Mouse (Mus musculus) neural tube, embryonic 12.5 days (tissue): ENCODE data around the gene Fndc4. TPM values are rescaled to one million over a fixed set of nuclear protein-coding genes. Genes with fewer than 3 reads are reported as not detected.
A peak's percentile ranks its signal among the peaks of the same experiment; 100 is the strongest.

Experiments used
- ATAC-seq: fragments of 200-750 bp; cut with Nextera tagmentation; 2 replicates; pipeline ENCODE4 v1.8.0; 2017; ENCODE audit warnings: low read depth, mild to moderate bottlenecking, moderate TSS enrichment, moderate library complexity; ENCODE audit not compliant: low FRiP score
- H3K27ac ChIP-seq: fragments of 300-500 bp; sonication (generic); 2 replicates; pipeline ENCODE4 v1.5.1; 2016
- H3K27me3 ChIP-seq: fragments of 300-500 bp; sonication (generic); replicated peaks from 2 replicates; pipeline ENCODE4 v1.6.1; 2016; ENCODE audit warnings: mild to moderate bottlenecking
- H3K36me3 ChIP-seq: fragments of 300-500 bp; sonication (generic); 2 replicates; pipeline ENCODE4 v1.6.1; 2016; ENCODE audit warnings: mild to moderate bottlenecking
- H3K4me1 ChIP-seq: fragments of 300-500 bp; sonication (generic); 2 replicates; pipeline ENCODE4 v1.6.1; 2016
- H3K4me2 ChIP-seq: fragments of 300-500 bp; sonication (generic); replicated peaks from 2 replicates; pipeline ENCODE4 v1.6.1; 2016; ENCODE audit warnings: mild to moderate bottlenecking
- H3K4me3 ChIP-seq: fragments of 300-500 bp; sonication (generic); 2 replicates; pipeline ENCODE4 v1.5.1; 2016
- H3K9ac ChIP-seq: fragments of 300-500 bp; sonication (generic); 2 replicates; pipeline ENCODE4 v1.6.1; 2016; ENCODE audit warnings: mild to moderate bottlenecking
- H3K9me3 ChIP-seq: fragments of 300-500 bp; sonication (generic); 2 replicates; pipeline ENCODE4 v1.6.1; 2016; ENCODE audit warnings: mild to moderate bottlenecking
- WGBS: fragments of 180-500 bp; shearing (Covaris S2); methylation state at CpG from one replicate; pipeline ENCODE4 v1.1.7; 2016; 5-methylcytosine and 5-hydroxymethylcytosine counted together
- polyA plus RNA-seq: library from polyadenylated mRNA; unstranded; fragments of >200 nt; fragmentation: Nextera tagmentation; extraction: Ambion mirVana; gene quantifications from 2 replicates; pipeline ENCODE4 v1.2.1, GENCODE M21; 2016

Gene Fndc4
- polyA plus RNA-seq, 1 experiment from 2014 or later: 80.7 TPM

DNA sequence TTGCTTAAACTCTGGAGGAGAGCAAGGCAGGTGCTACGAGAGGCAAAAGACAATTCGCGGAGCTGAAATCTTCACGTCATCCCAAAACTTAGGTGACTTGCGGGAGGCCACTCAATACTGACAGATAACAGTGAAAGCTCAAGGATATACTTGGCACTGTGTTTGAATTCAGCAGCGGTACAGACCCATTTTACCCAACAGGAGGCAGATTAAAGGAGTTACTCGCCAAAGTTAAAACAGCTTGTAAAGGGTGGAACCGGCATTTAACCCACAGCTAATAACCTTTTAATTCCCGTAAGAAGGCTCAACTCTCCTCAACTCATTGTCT, 4.6 kb downstream of the Fndc4 start:
- Histone ChIP-seq H3K4me3 (peak overlapping the region; percentile 46), H3K9ac (peak overlapping the region; percentile 48; the same call in 1 of the 2 replicates), H3K4me2 (peak overlapping the region; percentile 82), H3K27ac (peak overlapping the region; percentile 70; the same call in 1 of the 2 replicates), H3K36me3 (peaks cover 21% of the 10 kb centered on the region), H3K4me1 (peaks cover 40% of the 10 kb centered on the region), H3K9me3 (no peaks in the 10 kb centered on the region), H3K27me3 (no peaks in the 10 kb centered on the region)
- ATAC-seq: no peak
- 4% methylated on average over 9 of the region's 9 CpGs for WGBS

DNA sequence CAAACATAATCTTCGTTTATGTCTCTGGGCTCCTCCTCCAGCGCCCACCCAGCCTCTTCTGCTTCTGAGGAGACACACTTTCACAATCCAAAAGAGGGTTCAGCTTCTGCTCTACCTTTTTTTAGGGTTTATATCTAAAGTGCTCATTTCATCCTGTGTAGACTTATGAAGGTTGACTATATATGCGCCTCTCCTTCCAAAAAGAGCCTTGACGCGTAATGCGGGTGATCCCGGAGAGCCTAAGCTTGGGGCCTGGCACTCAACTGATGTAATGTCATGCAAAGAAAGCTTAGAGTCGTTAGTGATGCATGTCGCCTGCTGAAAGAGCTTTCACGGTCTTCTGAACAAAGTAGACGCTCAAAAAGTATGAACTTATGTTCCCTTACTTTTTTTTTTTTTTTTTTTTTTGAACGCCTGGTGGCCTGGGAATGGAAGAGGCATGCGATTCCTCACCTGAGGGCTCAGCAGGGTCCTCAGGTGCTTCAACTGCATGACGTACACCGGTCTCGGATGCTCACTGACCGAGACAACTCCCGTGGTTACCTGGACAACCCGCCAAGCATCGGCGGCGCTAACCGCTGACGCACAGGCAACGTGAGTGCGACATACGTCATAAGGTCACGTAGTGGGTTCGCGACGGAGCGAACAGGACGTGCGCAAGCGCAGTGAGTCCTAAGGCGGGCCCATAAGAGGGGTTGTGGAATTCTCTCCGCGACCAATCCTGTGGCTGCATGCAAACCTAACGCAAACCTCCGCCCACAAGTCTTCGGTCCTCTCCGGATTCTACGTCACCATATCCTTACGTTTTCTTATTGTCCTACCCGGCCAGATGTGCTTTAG, 5.1 kb downstream of the Fndc4 start, which contains the start of gene Ift172:
Gene Ift172, minus strand, starts transcription at position 596 of the 840 bp plus-strand sequence.
- peaks cover 40% of the 10 kb centered on the region for H3K4me1 ChIP-seq
- 3% methylated on average over 45 of the region's 45 CpGs for WGBS
- peak within 1 kb of the TSS; percentile 46 for H3K4me3 ChIP-seq
- ATAC-seq: peak; percentile 87
- H3K4me2 ChIP-seq: peak within 1 kb of the TSS; percentile 82
- peak within 1 kb of the TSS; percentile 48 for H3K9ac ChIP-seq
- H3K36me3 ChIP-seq: peaks cover 27% of the 10 kb centered on the region
- no peaks in the 10 kb centered on the region for H3K9me3 ChIP-seq
- H3K27ac ChIP-seq: peak within 1 kb of the TSS; percentile 70; the same call in 1 of the 2 replicates
- H3K27me3 ChIP-seq: no peaks in the 10 kb centered on the region

DNA sequence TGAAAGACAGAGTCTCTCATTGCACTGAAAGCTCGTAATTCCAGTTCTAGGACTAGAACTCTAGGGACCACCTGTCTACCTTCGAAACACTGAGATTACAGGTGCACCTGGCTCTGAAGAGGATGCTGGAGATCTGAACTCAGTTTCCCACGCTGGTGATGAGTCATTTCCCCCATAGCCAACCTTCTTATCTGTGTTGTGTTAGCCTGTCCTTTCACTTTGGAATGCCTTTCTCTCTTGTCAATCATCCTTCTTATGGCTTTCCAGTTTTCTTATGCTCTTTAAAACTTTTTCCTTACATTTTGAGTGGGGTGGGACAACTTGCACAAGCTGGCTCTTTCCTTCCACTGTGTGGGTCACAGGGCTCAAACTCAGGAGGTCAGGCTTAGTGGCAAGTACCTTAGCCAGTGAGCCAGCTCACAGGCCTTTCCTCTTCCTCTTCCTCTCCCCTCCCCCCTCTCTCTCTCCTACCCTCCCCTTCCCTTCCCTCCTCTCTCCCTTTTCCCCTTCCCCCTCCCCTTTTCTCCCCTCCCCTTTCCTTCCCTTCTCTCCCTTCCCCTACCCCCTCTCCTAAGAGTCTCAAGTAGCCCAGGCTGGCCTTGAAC, 6.2 kb downstream of the Fndc4 start:
- no peaks in the 10 kb centered on the region for H3K9me3 ChIP-seq
- peaks cover 36% of the 10 kb centered on the region for H3K36me3 ChIP-seq
- H3K27ac ChIP-seq: no peak overlapping the region
- no peak overlapping the region for H3K4me3 ChIP-seq
- WGBS: 84% methylated on average over 3 of the region's 3 CpGs
- H3K4me2 ChIP-seq: peak overlapping the region; percentile 82
- no peak for ATAC-seq
- no peak overlapping the region for H3K9ac ChIP-seq
- peaks cover 31% of the 10 kb centered on the region for H3K4me1 ChIP-seq
- no peaks in the 10 kb centered on the region for H3K27me3 ChIP-seq

DNA sequence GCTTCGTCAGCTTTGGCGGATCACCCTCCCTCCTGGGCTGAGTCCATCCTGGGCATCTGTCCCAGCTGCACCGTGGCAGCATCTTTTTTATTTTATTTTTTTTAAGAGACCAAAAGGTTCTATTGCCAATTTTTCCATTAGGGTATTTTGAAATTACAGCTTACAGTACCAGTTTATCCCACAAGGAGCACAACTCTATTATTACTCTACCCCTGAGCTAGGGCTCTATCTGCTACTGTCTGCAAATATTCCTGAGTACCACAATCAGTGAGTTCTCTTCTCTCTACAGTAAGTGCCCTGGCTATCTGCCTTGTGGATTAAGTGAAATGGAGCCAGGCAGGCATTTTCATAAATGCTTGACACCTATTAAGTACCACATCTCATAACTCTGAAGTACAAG, 7.2 kb downstream of the Fndc4 start:
- H3K4me1 ChIP-seq: peaks cover 20% of the 10 kb centered on the region
- no peaks in the 10 kb centered on the region for H3K27me3 ChIP-seq
- 92% methylated on average over 3 of the region's 3 CpGs for WGBS
- no peak overlapping the region for H3K27ac ChIP-seq
- H3K4me2 ChIP-seq: no peak overlapping the region
- peaks cover 39% of the 10 kb centered on the region for H3K36me3 ChIP-seq
- H3K9me3 ChIP-seq: no peaks in the 10 kb centered on the region
- no peak for ATAC-seq
- H3K9ac ChIP-seq: no peak overlapping the region
- H3K4me3 ChIP-seq: no peak overlapping the region

DNA sequence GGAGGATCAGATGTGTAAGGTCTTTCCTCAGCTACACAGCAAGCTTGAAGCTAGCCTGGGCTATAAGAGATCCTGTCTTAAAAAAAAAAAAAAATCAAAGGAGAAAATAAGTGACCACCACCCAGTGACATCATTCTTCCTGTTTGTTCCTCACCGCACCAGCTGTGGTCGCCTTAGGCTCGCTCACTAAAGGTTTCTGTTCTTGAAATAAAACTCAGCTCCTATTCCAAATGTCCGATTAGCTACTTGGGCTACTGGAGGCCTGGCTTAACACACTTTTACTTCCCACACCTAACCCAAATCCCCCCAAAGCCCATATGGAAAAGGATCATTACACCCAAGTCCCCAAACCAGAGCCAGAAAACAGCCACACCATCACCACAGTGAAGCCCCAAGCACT, 7.7 kb downstream of the Fndc4 start:
- no peak overlapping the region for H3K4me2 ChIP-seq
- H3K36me3 ChIP-seq: peaks cover 39% of the 10 kb centered on the region
- no peak for ATAC-seq
- no peak overlapping the region for H3K4me3 ChIP-seq
- 87% methylated on average over 4 of the region's 4 CpGs for WGBS
- no peaks in the 10 kb centered on the region for H3K9me3 ChIP-seq
- no peaks in the 10 kb centered on the region for H3K27me3 ChIP-seq
- peaks cover 18% of the 10 kb centered on the region for H3K4me1 ChIP-seq
- H3K9ac ChIP-seq: no peak overlapping the region
- H3K27ac ChIP-seq: no peak overlapping the region

DNA sequence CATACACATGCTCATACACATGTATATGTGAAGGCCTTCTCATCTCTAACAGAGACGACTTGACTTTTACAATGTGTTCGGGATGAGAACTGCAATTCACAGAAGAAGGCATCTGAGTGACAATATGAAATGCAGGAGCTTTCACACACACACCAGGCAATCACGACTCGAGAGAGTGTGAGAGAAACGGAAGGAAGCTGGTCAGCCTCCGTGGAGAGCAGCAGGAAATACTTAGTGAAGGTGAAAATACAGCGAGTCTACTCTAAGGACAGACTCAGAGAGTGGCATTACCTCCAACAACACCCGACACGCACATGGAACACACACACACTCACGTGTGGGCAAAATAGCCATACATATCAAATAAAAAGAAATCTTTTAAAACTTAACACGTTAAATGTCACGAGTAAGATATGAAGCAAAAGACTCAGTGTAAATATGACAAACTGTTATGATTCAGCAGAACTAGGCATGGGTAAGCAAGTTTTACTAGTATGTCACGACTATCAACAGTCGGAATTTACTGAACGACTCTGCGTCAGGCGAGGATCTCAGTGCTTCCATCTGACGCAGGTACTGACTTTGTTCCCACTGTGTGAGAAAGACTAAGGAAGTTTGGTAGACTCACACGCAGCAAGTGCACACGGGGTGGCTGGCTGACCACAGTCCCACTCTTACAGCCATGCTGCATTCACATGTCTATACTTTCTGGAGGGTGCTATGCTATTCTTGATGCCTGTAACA, 16.5 kb downstream of the Fndc4 start:
- ATAC-seq: no peak
- Histone ChIP-seq H3K4me3 (no peak overlapping the region), H3K27me3 (no peaks in the 10 kb centered on the region), H3K4me2 (no peak overlapping the region), H3K27ac (no peak overlapping the region), H3K9me3 (no peaks in the 10 kb centered on the region), H3K9ac (no peak overlapping the region), H3K4me1 (no peaks in the 10 kb centered on the region), H3K36me3 (peaks cover 81% of the 10 kb centered on the region)
- WGBS: 87% methylated on average over 20 of the region's 20 CpGs

DNA sequence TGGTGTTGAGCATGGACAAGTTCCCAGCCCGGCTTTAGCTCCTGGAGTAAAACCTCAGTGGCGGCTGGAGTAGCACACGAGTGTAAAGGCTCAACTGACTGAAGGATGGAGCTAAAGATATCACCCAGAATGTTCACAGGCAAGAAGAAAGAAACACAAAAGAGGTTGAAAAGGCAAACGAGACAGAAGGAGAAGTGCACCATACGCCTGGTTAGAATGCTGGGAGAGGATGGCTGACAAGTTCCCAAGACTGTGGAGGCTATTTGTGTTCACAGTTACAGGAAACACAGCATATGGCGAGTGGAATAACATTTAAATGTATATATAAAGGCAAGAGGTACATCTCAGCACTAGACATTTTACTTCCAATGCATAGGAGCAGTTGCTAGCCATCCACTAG, 22.9 kb downstream of the Fndc4 start:
- whole genome bisulfite sequencing: 90% methylated on average over 6 of the region's 6 CpGs
- no peak for ATAC-seq
- H3K9me3 ChIP-seq: no peaks in the 10 kb centered on the region
- H3K4me1 ChIP-seq: no peaks in the 10 kb centered on the region
- no peak overlapping the region for H3K4me3 ChIP-seq
- H3K9ac ChIP-seq: no peak overlapping the region
- H3K27me3 ChIP-seq: no peaks in the 10 kb centered on the region
- H3K36me3 ChIP-seq: peaks cover 67% of the 10 kb centered on the region
- no peak overlapping the region for H3K4me2 ChIP-seq
- H3K27ac ChIP-seq: no peak overlapping the region

DNA sequence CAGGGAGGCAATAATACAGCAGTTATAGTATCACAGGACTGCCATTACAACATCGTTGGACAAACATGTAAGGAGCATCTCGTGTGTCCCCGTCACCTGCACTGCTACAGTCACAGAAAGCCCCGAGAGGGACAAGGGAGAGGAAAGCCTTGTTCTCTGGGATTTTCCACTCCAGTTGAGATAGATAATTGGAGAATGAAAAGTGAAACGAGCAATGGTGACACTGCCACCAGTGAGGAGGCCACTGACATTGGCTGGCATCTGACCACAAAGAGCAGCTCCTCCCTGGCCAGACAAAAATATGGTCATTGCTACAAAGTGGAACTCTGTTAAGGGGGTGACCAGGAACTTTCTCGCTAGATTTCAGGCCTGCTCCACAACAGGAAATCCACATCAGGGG, 28.2 kb downstream of the Fndc4 start:
- Histone ChIP-seq H3K4me1 (no peaks in the 10 kb centered on the region), H3K4me2 (no peak overlapping the region), H3K27me3 (no peaks in the 10 kb centered on the region), H3K36me3 (peaks cover 84% of the 10 kb centered on the region), H3K9me3 (no peaks in the 10 kb centered on the region), H3K9ac (no peak overlapping the region), H3K27ac (no peak overlapping the region), H3K4me3 (no peak overlapping the region)
- WGBS: 64% methylated on average over 6 of the region's 6 CpGs
- no peak for ATAC-seq

DNA sequence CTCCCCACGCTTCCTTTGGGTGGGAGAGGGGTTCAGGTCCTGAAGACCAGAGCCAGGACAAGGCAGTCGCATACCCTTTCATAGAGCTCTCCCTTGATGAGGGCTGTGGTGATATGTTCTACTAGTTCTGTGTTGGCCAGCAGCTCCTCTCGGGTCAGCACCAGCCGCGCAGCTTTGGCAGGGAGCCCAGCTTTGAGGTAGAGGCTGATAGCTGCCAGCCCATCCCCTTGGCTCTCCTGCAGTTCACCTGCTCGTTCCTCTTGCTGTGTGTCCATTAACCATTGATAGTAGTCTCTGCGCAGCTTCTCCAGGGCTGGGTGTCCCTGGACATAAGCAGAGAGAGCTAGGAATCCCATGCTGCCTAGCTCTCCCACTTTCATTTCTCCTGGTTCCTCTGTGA, 29.8 kb downstream of the Fndc4 start:
- no peak overlapping the region for H3K4me2 ChIP-seq
- H3K27me3 ChIP-seq: no peaks in the 10 kb centered on the region
- 94% methylated on average over 7 of the region's 7 CpGs for WGBS
- H3K27ac ChIP-seq: no peak overlapping the region
- H3K9ac ChIP-seq: no peak overlapping the region
- no peak overlapping the region for H3K4me3 ChIP-seq
- H3K4me1 ChIP-seq: no peaks in the 10 kb centered on the region
- no peaks in the 10 kb centered on the region for H3K9me3 ChIP-seq
- peaks cover 88% of the 10 kb centered on the region for H3K36me3 ChIP-seq
- ATAC-seq: no peak

DNA sequence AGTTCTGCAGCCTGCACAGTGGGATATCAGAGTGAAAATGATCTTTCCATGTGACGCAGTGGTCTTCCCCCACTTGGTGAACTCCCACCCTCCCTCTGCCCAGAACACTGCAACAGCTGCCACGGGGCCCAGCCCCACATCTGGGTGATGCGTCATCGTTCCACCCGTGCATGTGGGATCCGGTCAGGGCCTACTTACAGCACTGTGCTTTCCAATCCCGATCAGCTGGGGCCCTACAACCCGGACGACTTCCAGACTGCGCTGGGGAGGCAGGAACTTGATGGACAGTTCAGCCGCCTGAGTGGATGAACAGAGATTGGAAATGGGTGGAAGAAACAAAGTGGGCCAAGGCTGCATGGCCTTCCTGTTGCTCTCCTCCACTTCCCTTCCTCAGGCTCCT, 38.3 kb downstream of the Fndc4 start:
- Histone ChIP-seq H3K9me3 (no peaks in the 10 kb centered on the region), H3K27ac (no peak overlapping the region), H3K4me1 (no peaks in the 10 kb centered on the region), H3K4me3 (no peak overlapping the region), H3K4me2 (no peak overlapping the region), H3K36me3 (peaks cover 82% of the 10 kb centered on the region), H3K9ac (no peak overlapping the region), H3K27me3 (no peaks in the 10 kb centered on the region)
- no peak for ATAC-seq
- 90% methylated on average over 11 of the region's 11 CpGs for WGBS

DNA sequence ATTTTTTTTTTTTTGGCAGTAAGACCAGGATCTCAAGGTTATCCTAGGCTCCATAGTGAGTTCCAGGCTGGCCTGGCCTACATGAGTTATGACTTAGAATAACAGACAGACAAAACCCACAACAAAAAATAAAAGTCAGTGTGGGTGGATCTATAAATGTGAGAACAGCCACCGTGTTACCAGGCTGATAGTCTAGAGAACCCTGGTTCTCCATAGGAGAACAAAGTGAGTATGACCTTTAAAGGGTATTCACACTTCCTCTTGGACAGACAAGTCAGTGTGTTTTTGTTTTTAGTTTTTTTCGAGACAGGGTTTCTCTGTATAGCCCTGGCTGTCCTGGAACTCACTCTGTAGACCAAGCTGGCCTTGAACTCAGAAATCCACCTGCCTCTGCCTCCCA, 39.9 kb downstream of the Fndc4 start:
- H3K36me3 ChIP-seq: peaks cover 82% of the 10 kb centered on the region

DNA sequence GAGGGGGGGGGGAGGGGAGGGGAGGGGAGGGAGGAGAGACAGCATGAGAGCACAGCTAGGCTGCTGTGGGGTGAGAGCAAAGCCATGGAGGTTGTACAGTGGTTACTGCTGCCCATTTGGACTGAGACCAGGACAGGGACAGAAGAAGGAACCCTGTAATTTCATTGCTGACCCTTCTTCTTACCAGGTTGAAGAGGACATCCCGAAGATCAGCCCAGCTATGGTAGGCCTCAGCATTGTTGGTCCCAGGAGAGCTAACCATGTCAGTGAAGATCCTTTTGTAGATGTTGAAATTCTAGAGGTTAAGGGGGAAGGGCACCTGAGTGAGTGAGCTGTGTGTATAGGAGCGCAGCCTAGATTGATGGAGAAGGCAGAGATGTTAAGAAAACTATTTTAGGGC, 40.5 kb downstream of the Fndc4 start:
- H3K36me3 ChIP-seq: peaks cover 82% of the 10 kb centered on the region
- ATAC-seq: no peak
- peaks cover 9% of the 10 kb centered on the region; the same call in 1 of the 2 replicates for H3K27me3 ChIP-seq
- H3K4me2 ChIP-seq: no peak overlapping the region
- H3K9ac ChIP-seq: no peak overlapping the region
- H3K4me1 ChIP-seq: peaks cover 9% of the 10 kb centered on the region
- H3K27ac ChIP-seq: no peak overlapping the region
- 97% methylated on average over 2 of the region's 2 CpGs for WGBS
- no peak overlapping the region for H3K4me3 ChIP-seq
- no peaks in the 10 kb centered on the region for H3K9me3 ChIP-seq

More for the DNA sequence above, 39.9 kb downstream of the Fndc4 start:
- H3K9ac ChIP-seq: no peak overlapping the region
- peaks cover 9% of the 10 kb centered on the region for H3K4me1 ChIP-seq
- ATAC-seq: no peak
- no peak overlapping the region for H3K27ac ChIP-seq
- H3K4me3 ChIP-seq: no peak overlapping the region
- H3K4me2 ChIP-seq: no peak overlapping the region
- H3K9me3 ChIP-seq: no peaks in the 10 kb centered on the region
- 90% methylated on average over 2 of the region's 2 CpGs for WGBS
- peaks cover 9% of the 10 kb centered on the region; the same call in 1 of the 2 replicates for H3K27me3 ChIP-seq
